Mouse (Mus musculus) bone marrow, adult 2 months (tissue): ENCODE measurements around the gene Rrp9. TPM values are rescaled to one million over a fixed set of nuclear protein-coding genes. Genes with fewer than 3 reads are reported as not detected.

ENCODE experiments used
- H3K27ac ChIP-seq: fragments of 200-500 bp; 2 replicates; pipeline ENCODE4 v1.5.1; 2012; ENCODE audit warnings: low read depth, mild to moderate bottlenecking, control low read depth, inconsistent platforms, low read length; ENCODE audit not compliant: control insufficient read depth, poor library complexity, insufficient read depth
- H3K4me1 ChIP-seq: fragments of 200-500 bp; 2 replicates; pipeline ENCODE4 v1.6.1; 2011; ENCODE audit warnings: low read length; ENCODE audit not compliant: control insufficient read depth, insufficient read depth
- H3K4me3 ChIP-seq: fragments of 200-500 bp; replicated peaks from 2 replicates; pipeline ENCODE3; 2011; ENCODE audit warnings: mild to moderate bottlenecking, low read depth, low read length, control low read depth; ENCODE audit not compliant: control insufficient read depth
- CTCF ChIP-seq: fragments of 200-500 bp; IDR thresholded peaks from 2 replicates; pipeline ENCODE4 v1.5.1; 2011; ENCODE audit warnings: low read length, control low read depth; ENCODE audit not compliant: control insufficient read depth, insufficient read depth
- POLR2A ChIP-seq: fragments of 200-500 bp; IDR thresholded peaks from 2 replicates; pipeline ENCODE4 v1.6.1; 2011; ENCODE audit warnings: low read depth, mild to moderate bottlenecking, control low read depth, low read length, borderline replicate concordance; ENCODE audit not compliant: control insufficient read depth
- WGBS: fragments of 180-500 bp; shearing (Covaris S2); methylation state at CpG from one replicate; pipeline ENCODE4 v1.1.7; 2018; 5-methylcytosine and 5-hydroxymethylcytosine counted together
- polyA plus RNA-seq: library from polyadenylated mRNA; stranded (reverse); fragments of >200 nt; gene quantifications from 2 replicates; pipeline ENCODE4 v1.2.4, GENCODE M21; 2011; ENCODE audit warnings: low replicate concordance; ENCODE audit not compliant: missing spikeins, insufficient read depth, insufficient read length

Gene Rrp9
- polyA plus RNA-seq, 1 experiment, result 37.0 TPM

DNA sequence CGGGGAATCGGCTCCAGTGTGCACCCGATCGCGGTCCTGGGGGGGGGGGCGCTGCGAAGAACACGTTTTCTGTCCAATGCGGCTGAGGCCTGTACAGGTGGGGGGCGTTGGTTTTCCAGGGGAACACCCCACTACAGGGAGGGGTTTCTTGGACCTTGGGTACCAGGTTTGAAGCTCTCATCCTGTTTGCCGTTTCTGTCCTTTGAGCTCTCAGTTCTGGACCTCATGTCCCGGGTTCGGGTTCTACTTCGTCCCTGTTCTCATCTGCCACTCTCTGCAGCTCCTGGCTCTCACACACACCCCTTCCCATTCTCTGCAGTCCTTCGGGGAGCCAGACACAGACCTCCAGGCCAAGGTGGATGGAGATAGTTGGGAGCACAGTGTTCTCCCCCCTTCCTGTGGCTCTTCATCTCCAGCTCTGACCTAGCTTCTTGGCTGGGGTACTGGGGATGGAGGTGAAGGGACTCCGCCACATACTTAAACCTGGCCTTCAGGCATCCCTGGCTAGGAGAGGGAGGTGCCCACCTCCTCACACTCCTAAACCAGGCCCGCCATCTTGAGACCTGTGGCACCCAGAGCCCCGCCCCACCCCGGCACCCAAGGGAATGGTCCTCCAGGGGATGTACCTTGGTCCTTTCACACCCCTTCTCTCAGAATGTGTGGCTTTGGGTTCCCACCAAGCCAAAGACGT lies 21.5 kb upstream of the Rrp9 start:
- no peak overlapping the region for H3K4me3 ChIP-seq
- H3K4me1 ChIP-seq, result no peaks in the 10 kb centered on the region
- no peak overlapping the region for H3K27ac ChIP-seq
- 26% methylated on average over 20 of the region's 20 CpGs for WGBS
- TF ChIP-seq POLR2A (no peak), CTCF (no peak)

DNA sequence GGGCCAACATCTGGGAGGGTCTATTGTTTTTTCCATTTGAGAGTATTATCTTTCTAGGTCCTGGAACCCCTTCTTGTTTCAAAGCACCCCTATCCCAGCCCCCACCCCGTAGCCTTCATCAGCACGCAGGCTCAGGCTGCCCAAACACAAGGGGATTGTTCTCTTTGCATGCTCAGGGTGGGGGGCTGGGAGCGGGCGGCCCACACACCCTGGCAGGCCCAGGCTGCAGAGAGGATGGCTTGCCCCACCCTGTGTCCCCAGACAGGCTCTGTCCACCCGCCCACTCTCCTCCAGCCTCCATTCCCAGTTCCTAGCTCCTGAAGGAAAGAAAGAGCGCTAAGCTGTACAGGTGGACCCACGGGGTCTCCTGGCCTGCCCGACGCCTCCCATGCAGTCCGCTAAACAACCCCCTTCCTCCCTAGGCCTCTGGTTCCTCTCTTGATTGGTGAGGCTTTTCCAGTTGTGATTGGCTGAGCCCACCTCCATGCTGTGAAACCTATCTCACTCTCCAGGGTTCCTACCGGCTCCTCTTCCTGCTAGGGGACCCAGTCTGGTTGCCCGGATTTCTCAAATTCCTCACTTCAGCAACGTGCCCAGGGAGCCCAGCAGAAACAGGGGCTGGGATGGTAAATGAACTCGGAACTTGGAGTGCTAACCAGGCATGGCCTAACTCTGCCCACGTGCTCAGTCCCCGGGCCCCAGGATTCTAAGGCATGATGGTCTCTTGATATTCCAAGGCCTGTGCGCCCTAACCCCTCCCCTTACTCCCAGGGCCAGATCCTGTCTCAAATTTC lies 20.7 kb upstream of the Rrp9 start:
- H3K4me3 ChIP-seq, result no peak overlapping the region
- WGBS, result 73% methylated on average over 17 of the region's 17 CpGs
- no peaks in the 10 kb centered on the region for H3K4me1 ChIP-seq
- no peak for TF ChIP-seq POLR2A
- no peak overlapping the region for H3K27ac ChIP-seq

GRCm38 (mm10) chr9:106456325-106457162 lies 19.2 kb upstream of the Rrp9 start:
- no peak for TF ChIP-seq POLR2A
- TF ChIP-seq CTCF, result no peak
- H3K4me1 ChIP-seq, result no peaks in the 10 kb centered on the region
- no peak overlapping the region for H3K27ac ChIP-seq
- H3K4me3 ChIP-seq, result no peak overlapping the region
- WGBS, result 81% methylated on average over 15 of the region's 15 CpGs

GRCm38 (mm10) chr9:106457163-106457559 lies 18.6 kb upstream of the Rrp9 start:
- WGBS, result 93% methylated on average over 9 of the region's 9 CpGs
- no peak overlapping the region for H3K27ac ChIP-seq
- H3K4me1 ChIP-seq, result no peaks in the 10 kb centered on the region
- H3K4me3 ChIP-seq, result no peak overlapping the region
- TF ChIP-seq POLR2A (no peak), CTCF (no peak)

- H3K27ac ChIP-seq, result no peak overlapping the region
- TF ChIP-seq CTCF, result no peak
- no peak for TF ChIP-seq POLR2A
- no peak overlapping the region for H3K4me3 ChIP-seq
- 77% methylated on average over 5 of the region's 5 CpGs for WGBS
- no peaks in the 10 kb centered on the region for H3K4me1 ChIP-seq
Measured at GRCm38 (mm10) chr9:106457920-106458319, 17.8 kb upstream of the Rrp9 start.

DNA sequence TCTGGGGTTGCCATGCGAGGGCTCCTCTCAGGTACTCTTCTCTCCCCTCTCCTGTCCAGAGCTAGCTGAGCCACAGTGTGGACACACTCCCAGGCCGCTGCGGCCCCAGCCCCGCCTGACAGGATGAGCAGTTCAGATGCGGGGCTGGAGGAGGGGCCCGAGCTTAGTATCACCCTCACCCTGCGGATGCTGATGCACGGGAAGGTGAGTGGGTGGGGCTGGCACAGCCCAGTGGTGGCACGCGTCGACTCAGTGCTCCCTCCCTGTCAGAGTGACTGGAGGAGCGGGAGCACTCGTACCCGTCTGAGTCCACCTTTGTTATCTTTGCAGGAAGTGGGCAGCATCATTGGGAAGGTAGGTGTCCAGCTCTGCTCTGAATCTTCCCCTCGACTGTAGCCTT lies 15.8 kb upstream of the Rrp9 start:
- no peaks in the 10 kb centered on the region for H3K4me1 ChIP-seq
- no peak overlapping the region for H3K27ac ChIP-seq
- no peak for TF ChIP-seq POLR2A
- no peak for TF ChIP-seq CTCF
- 86% methylated on average over 15 of the region's 15 CpGs for WGBS
- H3K4me3 ChIP-seq, result no peak overlapping the region

DNA sequence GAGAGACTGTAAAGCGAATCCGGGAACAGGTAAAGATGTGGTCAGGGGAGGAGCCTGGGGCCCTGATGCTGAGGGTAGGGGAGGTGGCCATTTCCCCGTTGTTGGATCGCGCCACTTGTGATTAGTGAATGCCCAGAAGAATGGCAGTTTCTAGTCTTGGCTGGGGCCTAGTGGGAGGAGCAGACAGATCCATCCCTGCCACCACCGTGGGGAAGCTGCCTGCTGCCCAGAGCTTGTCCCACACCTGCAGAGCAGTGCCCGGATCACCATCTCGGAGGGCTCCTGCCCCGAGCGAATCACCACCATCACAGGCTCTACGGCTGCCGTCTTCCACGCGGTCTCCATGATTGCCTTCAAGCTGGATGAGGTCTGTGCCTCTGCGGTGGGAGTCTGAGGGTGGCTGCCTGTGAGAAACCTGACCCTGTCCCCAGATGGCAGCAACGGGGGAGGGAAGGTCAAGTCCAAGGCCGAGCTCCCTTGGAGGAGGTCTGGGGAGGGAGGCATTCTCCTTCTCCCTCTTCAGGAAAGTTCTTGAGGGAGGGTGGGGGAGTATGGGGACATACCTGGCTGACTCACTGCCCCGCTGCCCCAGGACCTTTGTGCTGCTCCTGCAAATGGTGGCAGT lies 15.2 kb upstream of the Rrp9 start:
- TF ChIP-seq POLR2A (no peak), CTCF (no peak)
- 84% methylated on average over 18 of the region's 18 CpGs for WGBS
- Histone ChIP-seq H3K27ac (no peak overlapping the region), H3K4me1 (no peaks in the 10 kb centered on the region), H3K4me3 (no peak overlapping the region)

DNA sequence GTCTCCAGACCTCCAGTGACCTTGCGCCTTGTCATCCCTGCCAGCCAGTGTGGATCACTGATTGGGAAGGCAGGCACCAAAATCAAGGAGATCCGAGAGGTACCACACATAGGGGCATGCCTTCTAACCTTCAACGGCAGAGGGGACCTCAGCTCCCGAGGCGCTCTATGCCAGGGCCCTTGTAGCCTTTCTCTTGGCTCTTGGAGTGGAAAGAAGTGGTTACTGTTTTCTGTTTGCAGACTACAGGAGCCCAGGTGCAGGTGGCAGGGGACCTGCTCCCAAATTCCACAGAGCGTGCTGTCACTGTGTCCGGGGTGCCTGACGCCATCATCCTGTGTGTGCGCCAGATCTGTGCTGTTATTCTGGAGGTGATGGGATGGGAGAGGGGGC lies 14.7 kb upstream of the Rrp9 start:
- Histone ChIP-seq H3K27ac (no peak overlapping the region), H3K4me3 (no peak overlapping the region), H3K4me1 (no peaks in the 10 kb centered on the region)
- 91% methylated on average over 9 of the region's 9 CpGs for WGBS
- TF ChIP-seq CTCF (no peak), POLR2A (no peak)
